ENCODE assay signal across 9 mouse cellular contexts in genomic region chr13:44228540-44229135, GRCm38 (mm10).
A peak's percentile ranks its signal among the peaks of the same experiment; 100 is the strongest.
DNase-seq lines count a peak whose midpoint lies in the region; ATAC-seq lines count a peak whose summit lies in the region.
"Had no signal": no experiment of that assay in that cellular context is flagged by ENCODE, and none has a peak within 500 bp of the region (broad histone marks: within the 10 kb centered on the region; RNA-seq: fewer than 3 reads in every experiment).

No protein-coding gene starts in this region.

- H3K36me3 ChIP-seq in forebrain, embryonic 10.5 days (replicated peaks): no peaks in the 10 kb centered on the region
- 0 out of 2 replicates have a peak, but pooled peaks cover 5% of the 10 kb centered on the region for H3K36me3 ChIP-seq in limb, embryonic 13.5 days

- H3K27ac ChIP-seq in forebrain, embryonic 10.5 days: peak overlapping the region; percentile 73
- no peak overlapping the region for H3K27ac ChIP-seq in limb, embryonic 13.5 days
- H3K27ac ChIP-seq: macrophage had no signal

- WGBS in forebrain, embryonic 10.5 days: 11% methylated on average over 16 of the region's 16 CpGs
- WGBS in limb, embryonic 13.5 days: 9% methylated on average over 16 of the region's 16 CpGs

- H3K9me3 ChIP-seq in forebrain, embryonic 10.5 days: peaks cover 15% of the 10 kb centered on the region
- H3K9me3 ChIP-seq in limb, embryonic 13.5 days: peaks cover 12% of the 10 kb centered on the region

- peaks cover 47% of the 10 kb centered on the region for H3K27me3 ChIP-seq in forebrain, embryonic 10.5 days (ENCODE audit: poor library complexity, severe bottlenecking)
- H3K27me3 ChIP-seq in limb, embryonic 13.5 days: no peaks in the 10 kb centered on the region

- peak overlapping the region; percentile 14; the same call in 1 of the 2 replicates for H3K4me3 ChIP-seq in forebrain, embryonic 10.5 days
- no peak overlapping the region for H3K4me3 ChIP-seq in limb, embryonic 13.5 days

- H3K9ac ChIP-seq in limb, embryonic 13.5 days: no peak overlapping the region

- DNase-seq in ZHBTc4 (ENCODE audit: low read depth, low spot score): peak; percentile 31
- DNase-seq in forebrain, embryonic 10.5 days (ENCODE audit: extremely low spot score, low spot score): peak; percentile 59
- DNase-seq in heart, postnatal 14 days: peak; percentile 55 to 57
- DNase-seq in skeletal muscle tissue, adult 2 months (ENCODE audit: low read depth, low spot score): peak; percentile 70
- no peak for DNase-seq in ovary, postnatal 14 days (ENCODE audit: low spot score)
- DNase-seq in natural killer cell, adult 2 months (ENCODE audit: low spot score in 2 of 2): no peak

- intact Hi-C loops in heart, postnatal 14 days (cut with DNase I): loop anchor here (2.0 to 5.0 kb wide), 5 partner anchors 166 to 504 kb away; no protein-coding TSS in a partner anchor

- no peak for ATAC-seq in limb, embryonic 13.5 days (ENCODE audit: low FRiP score, low read depth)
- ATAC-seq in erythroblast, adult 5-6 weeks (replicated peaks; ENCODE audit: low FRiP score, poor library complexity, severe bottlenecking): no peak

- H3K4me2 ChIP-seq in limb, embryonic 13.5 days (replicated peaks): peak overlapping the region; percentile 43

- H3K4me1 ChIP-seq in forebrain, embryonic 10.5 days: peaks cover 73% of the 10 kb centered on the region
- peaks cover 58% of the 10 kb centered on the region for H3K4me1 ChIP-seq in limb, embryonic 13.5 days

Comparison
In these comparisons a context has a peak if more than half of its experiments do, and no peak if none do; other contexts are left out.
1. DNase-seq: peak in ZHBTc4 (single experiment), forebrain, embryonic 10.5 days (single experiment), heart, postnatal 14 days (2 of 2) and skeletal muscle tissue, adult 2 months (single experiment); none in ovary, postnatal 14 days (single experiment) and natural killer cell, adult 2 months (0 of 2).